Mouse (Mus musculus) liver, embryonic 15.5 days (tissue): Measurements from ENCODE around the gene 4930404H24Rik. TPM values are rescaled to one million over a fixed set of nuclear protein-coding genes. Genes with fewer than 3 reads are reported as not detected.
A peak's percentile ranks its signal among the peaks of the same experiment; 100 is the strongest.

ENCODE experiments used
- ATAC-seq: fragments of 200-750 bp; cut with Nextera tagmentation; 2 replicates; pipeline ENCODE4 v1.8.0; 2017; ENCODE audit warnings: moderate number of reproducible peaks, mild to moderate bottlenecking, moderate library complexity; ENCODE audit not compliant: insufficient read depth
- H3K27ac ChIP-seq: fragments of 300-500 bp; sonication (generic); replicated peaks from 2 replicates; pipeline ENCODE4 v1.5.1; 2015; ENCODE audit warnings: mild to moderate bottlenecking, inconsistent platforms
- H3K27me3 ChIP-seq: fragments of 300-500 bp; sonication (generic); 2 replicates; pipeline ENCODE4 v1.6.1; 2015; ENCODE audit warnings: mild to moderate bottlenecking, inconsistent platforms
- H3K36me3 ChIP-seq: fragments of 300-500 bp; sonication (generic); replicated peaks from 2 replicates; pipeline ENCODE4 v1.6.1; 2015; ENCODE audit warnings: moderate library complexity, mild to moderate bottlenecking, inconsistent platforms
- H3K4me1 ChIP-seq: fragments of 300-500 bp; sonication (generic); replicated peaks from 2 replicates; pipeline ENCODE4 v1.6.1; 2015; ENCODE audit warnings: inconsistent platforms
- H3K4me2 ChIP-seq: fragments of 300-500 bp; sonication (generic); 2 replicates; pipeline ENCODE4 v1.6.1; 2015; ENCODE audit warnings: moderate library complexity, mild to moderate bottlenecking, inconsistent platforms
- H3K4me3 ChIP-seq: fragments of 300-500 bp; sonication (generic); replicated peaks from 2 replicates; pipeline ENCODE4 v1.5.1; 2015; ENCODE audit warnings: mild to moderate bottlenecking, inconsistent platforms
- H3K9ac ChIP-seq: fragments of 300-500 bp; sonication (generic); 2 replicates; pipeline ENCODE4 v1.6.1; 2015; ENCODE audit warnings: moderate library complexity, mild to moderate bottlenecking, inconsistent platforms
- H3K9me3 ChIP-seq: fragments of 300-500 bp; sonication (generic); replicated peaks from 2 replicates; pipeline ENCODE4 v1.6.1; 2016; ENCODE audit warnings: inconsistent platforms
- WGBS: fragments of 180-500 bp; shearing (Covaris S2); methylation state at CpG from one replicate; pipeline ENCODE4 v1.1.7; 2015; ENCODE audit warnings: mixed read lengths; ENCODE audit not compliant: insufficient replicate concordance; 5-methylcytosine and 5-hydroxymethylcytosine counted together
- polyA plus RNA-seq: library from polyadenylated mRNA; unstranded; fragments of >200 nt; fragmentation: Nextera tagmentation; extraction: Ambion mirVana; gene quantifications from 2 replicates; pipeline ENCODE4 v1.2.1, GENCODE M21; 2015

The 4930404H24Rik gene
- polyA plus RNA-seq, 1 experiment from 2014 or later: not detected

DNA sequence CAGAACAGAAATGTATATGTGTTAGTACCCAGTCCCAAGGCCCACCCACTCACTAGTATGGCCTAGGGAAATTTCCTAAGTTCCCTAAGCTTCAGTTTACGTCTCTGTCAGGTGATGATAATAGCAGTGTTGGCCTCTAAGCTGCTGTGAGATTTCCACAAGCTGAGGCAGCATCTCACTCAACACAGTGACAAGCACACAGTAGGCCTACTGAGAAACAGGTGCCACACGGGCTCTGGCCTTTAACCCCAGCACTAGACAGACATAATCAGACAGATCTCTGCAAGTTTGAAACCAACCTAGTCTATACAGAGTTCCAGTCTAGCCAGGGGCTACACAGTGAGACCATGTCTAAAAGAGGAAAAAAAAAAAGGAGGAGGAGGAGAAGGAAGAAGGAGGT is 32.1 kb downstream of the 4930404H24Rik start:
- WGBS: 34% methylated on average over 2 of the region's 2 CpGs
- H3K4me2 ChIP-seq: peak overlapping the region; percentile 98; the same call in 1 of the 2 replicates
- H3K4me3 ChIP-seq: no peak overlapping the region
- H3K27me3 ChIP-seq: peaks cover 14% of the 10 kb centered on the region; the same call in 1 of the 2 replicates
- H3K4me1 ChIP-seq: peaks cover 99% of the 10 kb centered on the region
- peak overlapping the region; percentile 90 for H3K27ac ChIP-seq
- peak overlapping the region; percentile 18; the same call in 1 of the 2 replicates for H3K9ac ChIP-seq
- ATAC-seq: no peak
- H3K9me3 ChIP-seq: no peaks in the 10 kb centered on the region
- no peaks in the 10 kb centered on the region for H3K36me3 ChIP-seq

DNA sequence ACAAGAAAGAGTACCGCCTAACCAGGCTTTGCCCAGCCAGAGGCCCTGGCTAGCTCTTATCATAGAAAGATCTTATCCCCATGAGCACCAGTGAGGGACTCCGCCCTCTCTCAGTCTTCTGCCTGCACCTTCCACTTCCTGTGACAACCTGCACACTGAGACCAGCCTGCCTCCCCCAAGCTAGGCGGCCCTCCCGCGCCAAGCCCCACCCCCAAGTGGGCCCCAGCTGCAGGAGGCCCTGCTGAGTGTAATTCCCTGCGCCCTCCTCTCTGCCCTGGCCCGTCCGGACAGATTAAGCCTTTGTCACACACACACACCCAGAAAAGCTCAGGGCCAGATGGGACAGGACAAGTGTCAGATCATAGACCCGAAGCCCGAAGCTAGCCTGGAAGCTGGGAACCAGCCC is 33.3 kb downstream of the 4930404H24Rik start:
- peak overlapping the region; percentile 85 for H3K9ac ChIP-seq
- 2% methylated on average over 10 of the region's 10 CpGs for WGBS
- peak overlapping the region; percentile 98 for H3K4me2 ChIP-seq
- no peaks in the 10 kb centered on the region for H3K36me3 ChIP-seq
- H3K4me1 ChIP-seq: peaks cover 99% of the 10 kb centered on the region
- H3K27me3 ChIP-seq: peaks cover 25% of the 10 kb centered on the region
- H3K4me3 ChIP-seq: peak overlapping the region; percentile 81
- ATAC-seq: peak; percentile 78
- peak overlapping the region; percentile 90 for H3K27ac ChIP-seq
- no peaks in the 10 kb centered on the region for H3K9me3 ChIP-seq

DNA sequence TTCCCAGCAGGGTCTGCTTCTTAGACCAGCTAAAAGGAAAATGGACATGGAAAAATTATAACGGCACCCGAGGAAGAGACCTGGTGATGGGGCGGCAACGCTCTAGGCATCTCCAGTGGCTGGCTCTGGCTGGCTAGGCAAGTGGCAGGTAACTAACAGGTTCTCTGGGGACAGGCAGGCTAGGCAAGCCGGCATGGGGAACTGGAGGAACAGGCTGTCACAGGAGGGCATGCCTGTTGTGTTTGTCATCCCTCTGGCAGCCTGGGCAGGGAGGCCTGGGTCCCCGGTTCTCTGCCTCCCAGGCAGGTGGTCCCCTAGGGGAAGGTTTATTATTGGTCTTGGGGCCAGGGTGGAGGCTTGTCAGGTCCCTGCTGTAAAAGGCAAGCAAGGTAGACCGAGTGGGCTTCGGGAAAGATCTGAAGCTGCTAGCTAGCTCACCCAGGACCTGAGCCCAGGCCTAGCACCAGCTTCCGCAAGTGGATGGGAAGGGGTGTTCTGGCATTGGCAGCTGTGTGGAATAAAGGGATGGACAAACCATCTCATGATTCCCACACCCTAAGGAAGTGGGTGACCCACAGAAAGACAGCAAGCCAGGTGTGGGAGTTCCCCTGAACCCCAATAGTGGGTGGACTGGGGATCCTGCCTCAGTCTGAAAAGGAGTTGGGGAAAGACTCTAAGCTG is 34.4 kb downstream of the 4930404H24Rik start:
- peak overlapping the region; percentile 81 for H3K4me3 ChIP-seq
- WGBS: 62% methylated on average over 9 of the region's 9 CpGs
- H3K4me1 ChIP-seq: peaks cover 94% of the 10 kb centered on the region
- H3K36me3 ChIP-seq: no peaks in the 10 kb centered on the region
- ATAC-seq: no peak
- peak overlapping the region; percentile 85 for H3K9ac ChIP-seq
- H3K27ac ChIP-seq: peak overlapping the region; percentile 90
- H3K9me3 ChIP-seq: no peaks in the 10 kb centered on the region
- peak overlapping the region; percentile 98 for H3K4me2 ChIP-seq
- peaks cover 34% of the 10 kb centered on the region for H3K27me3 ChIP-seq

DNA sequence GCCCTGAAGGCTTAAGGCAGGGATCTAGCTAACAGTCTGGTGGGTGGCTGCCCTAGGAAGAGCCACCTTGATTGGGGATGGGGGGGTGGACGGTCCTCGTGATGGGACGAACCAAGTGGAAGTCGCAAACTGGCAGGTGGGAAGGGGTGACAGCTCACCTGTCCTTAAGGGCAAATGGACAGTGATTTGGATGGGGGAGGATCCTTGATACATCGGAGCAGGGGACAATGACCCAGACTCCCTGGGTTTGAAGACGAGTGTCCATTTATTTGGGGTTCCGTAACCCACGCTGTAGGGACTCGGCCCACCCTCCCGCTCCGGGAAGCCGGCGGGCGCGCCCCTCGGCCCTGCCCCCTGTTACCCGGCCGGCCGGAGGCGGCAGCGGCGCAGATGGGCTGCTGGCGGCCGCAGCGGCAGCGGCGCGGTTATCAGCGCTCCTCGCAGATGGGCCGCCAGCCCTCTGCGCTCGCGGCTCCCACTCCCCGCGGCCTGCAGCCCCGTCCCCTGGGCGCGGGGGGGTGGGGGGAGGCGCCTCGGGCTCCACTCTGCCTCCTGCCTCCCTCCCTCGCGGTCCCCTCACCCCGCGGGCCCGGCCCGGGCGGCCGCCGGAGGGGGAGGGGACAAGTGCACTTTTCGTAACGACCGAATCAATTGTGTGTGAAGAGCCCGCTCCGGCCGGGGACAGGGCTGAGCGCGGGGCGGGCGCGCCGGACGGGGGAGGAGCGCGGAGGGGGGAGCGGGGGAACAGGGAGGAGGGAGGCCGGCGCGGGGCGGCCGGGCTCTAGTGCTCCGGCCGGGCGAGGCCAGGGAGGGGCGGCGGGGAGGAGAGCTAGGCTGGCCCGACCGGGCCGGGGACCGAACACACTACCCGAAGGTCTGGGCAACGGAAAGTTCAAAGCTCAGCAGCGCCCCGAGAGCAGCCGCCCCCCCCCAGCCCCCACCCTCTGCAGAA is 35.3 kb downstream of the 4930404H24Rik start:
- ATAC-seq: peak; percentile 45
- H3K9me3 ChIP-seq: no peaks in the 10 kb centered on the region
- peak overlapping the region; percentile 98 for H3K4me2 ChIP-seq
- peak overlapping the region; percentile 85 for H3K9ac ChIP-seq
- WGBS: 3% methylated on average over 81 of the region's 85 CpGs
- no peaks in the 10 kb centered on the region for H3K36me3 ChIP-seq
- H3K27ac ChIP-seq: peak overlapping the region; percentile 90
- peaks cover 37% of the 10 kb centered on the region for H3K27me3 ChIP-seq
- peaks cover 85% of the 10 kb centered on the region for H3K4me1 ChIP-seq
- H3K4me3 ChIP-seq: peak overlapping the region; percentile 81

DNA sequence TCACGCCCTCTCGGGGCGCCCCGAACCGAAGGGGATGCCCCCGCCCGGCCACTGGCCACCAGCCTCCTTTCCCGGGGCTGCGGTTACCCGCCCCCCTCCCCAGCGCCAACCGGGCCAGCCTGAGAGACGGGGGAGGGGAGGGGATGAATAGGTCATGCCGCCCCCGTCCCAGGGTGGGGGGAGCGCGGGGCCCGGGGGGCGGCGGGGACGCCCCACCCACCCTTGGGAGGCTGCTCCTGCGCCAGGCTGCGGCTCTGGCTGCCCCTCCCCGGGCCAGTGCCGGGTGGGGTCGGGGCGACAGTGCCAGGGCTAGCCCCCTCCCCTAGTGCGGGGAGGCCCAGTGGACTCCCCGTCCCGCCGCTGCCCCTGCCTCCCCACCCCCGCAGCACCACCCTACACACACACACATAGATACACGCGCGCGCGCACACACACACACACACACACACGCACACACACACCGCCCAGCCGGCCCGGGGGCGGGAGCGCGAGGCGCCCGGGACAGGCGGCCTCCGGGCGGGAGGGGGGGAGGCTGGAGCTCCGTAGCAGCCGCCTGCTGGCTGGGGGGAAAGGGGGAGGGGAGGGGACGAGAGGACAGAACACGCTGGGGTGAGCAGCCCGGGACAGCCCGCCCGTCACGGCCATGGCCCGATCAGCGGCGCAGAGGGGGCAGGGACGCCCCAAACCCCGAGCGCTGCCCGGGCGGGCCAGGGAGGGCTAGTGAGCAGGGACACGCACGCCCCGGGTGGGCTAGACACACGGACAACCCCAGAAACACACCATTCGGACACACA is 36.2 kb downstream of the 4930404H24Rik start:
- peak; percentile 19 for ATAC-seq
- Histone ChIP-seq H3K9me3 (no peaks in the 10 kb centered on the region), H3K4me3 (peak overlapping the region; percentile 81), H3K4me2 (peak overlapping the region; percentile 98), H3K36me3 (no peaks in the 10 kb centered on the region), H3K9ac (peak overlapping the region; percentile 85), H3K4me1 (peaks cover 76% of the 10 kb centered on the region), H3K27me3 (peaks cover 37% of the 10 kb centered on the region), H3K27ac (peak overlapping the region; percentile 90)
- WGBS: 0% methylated on average over 44 of the region's 70 CpGs

DNA sequence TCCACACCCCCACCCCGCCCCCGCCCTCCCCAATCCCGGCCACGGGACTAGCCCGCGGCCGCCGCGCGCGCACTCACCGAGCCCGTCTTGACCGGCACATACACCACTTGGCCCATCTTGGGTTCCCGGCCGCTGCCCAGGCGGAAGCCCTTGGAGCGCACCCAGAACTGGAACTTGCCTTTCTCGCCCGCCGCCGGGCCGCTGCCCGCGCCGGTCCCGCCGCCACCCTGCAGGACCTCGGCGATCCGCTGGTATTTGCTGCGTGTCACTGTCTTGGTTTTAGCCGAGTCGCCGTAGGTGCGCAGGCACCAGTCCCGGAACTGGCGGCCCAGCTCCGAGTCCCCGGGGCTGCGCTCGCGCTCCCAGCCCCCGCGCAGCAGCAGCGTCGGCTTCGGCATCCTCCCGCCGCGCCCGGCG is 36.8 kb downstream of the 4930404H24Rik start:
- Histone ChIP-seq H3K4me3 (peak overlapping the region; percentile 81), H3K9me3 (no peaks in the 10 kb centered on the region), H3K27ac (peak overlapping the region; percentile 90), H3K9ac (peak overlapping the region; percentile 85), H3K4me2 (peak overlapping the region; percentile 98), H3K36me3 (no peaks in the 10 kb centered on the region), H3K27me3 (peaks cover 37% of the 10 kb centered on the region), H3K4me1 (peaks cover 71% of the 10 kb centered on the region)
- ATAC-seq: peak; percentile 4; the same call in 1 of the 2 replicates
- under 1% methylated on average over 53 of the region's 53 CpGs for WGBS

DNA sequence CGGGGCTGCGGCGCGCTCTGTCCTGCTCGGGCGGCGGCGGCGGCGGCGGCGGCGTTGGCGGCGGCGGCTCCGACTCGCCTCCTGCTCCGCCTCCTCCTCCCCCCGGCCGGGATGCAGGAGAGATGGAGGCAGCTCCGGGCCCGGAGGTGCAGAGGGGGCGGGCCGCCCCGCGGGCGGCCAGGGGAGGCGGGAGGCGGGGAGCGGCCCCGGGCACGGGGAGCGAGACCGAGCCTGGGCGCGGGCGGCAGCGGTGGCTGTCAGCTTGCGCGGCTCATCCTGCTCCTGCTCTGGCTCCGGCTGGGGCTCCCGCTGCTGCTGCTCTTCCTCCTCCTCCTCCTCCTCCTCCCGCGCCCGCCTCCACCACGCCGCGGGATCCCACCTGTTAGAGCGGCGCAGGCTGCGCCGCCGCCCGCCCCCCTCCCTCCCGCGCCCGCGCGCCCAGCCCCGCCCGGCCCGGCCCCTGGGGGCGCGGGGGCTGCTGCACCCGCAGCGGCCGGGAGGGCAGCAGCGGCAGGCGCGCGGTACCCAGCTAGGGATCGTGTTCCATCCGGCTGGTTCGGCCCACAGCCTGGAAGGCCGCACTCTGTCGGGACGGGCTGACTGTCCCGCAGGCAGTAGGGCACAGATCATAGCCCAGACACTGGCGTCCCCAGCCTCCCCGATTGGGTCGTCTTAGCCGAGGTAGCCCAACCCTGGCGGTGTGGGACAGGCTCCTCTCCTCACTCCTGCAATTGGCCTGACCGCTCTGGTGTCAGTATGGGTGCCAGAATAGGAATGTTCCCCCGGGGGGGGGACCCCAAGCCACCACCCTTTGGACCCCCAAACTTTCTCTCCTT is 37.6 kb downstream of the 4930404H24Rik start, which contains the start of gene Nol4l:
TSS of gene Nol4l (minus strand) at position 41 of the 836 bp plus-strand sequence.
- peak; percentile 2; the same call in 1 of the 2 replicates for ATAC-seq
- Histone ChIP-seq H3K4me2 (peak within 1 kb of the TSS; percentile 98), H3K27me3 (peaks cover 37% of the 10 kb centered on the region), H3K27ac (peak within 1 kb of the TSS; percentile 90), H3K4me1 (peaks cover 71% of the 10 kb centered on the region), H3K4me3 (peak within 1 kb of the TSS; percentile 81), H3K36me3 (no peaks in the 10 kb centered on the region), H3K9ac (peak within 1 kb of the TSS; percentile 85), H3K9me3 (no peaks in the 10 kb centered on the region)
- 1% methylated on average over 54 of the region's 86 CpGs for WGBS

DNA sequence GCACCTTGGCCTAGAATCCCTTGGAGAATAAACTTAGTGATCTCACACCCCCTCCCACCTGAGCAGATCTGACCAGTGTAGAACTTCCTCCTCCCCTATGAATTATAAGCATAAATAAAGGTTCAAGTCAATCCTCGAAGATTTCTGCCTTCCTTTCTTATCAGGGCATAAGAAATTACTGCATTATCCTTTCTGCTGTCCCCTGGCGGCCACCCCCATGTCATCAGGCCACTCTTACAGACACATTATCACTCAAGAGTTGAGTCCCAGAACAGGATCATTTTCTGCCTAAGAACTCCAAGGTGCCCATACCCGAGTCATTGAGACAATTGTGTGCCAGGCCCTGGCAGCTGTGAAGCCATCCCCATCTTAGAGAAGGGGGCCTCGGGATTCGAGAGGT is 38.4 kb downstream of the 4930404H24Rik start:
- peaks cover 63% of the 10 kb centered on the region for H3K4me1 ChIP-seq
- H3K9ac ChIP-seq: no peak overlapping the region
- peak overlapping the region; percentile 98 for H3K4me2 ChIP-seq

DNA sequence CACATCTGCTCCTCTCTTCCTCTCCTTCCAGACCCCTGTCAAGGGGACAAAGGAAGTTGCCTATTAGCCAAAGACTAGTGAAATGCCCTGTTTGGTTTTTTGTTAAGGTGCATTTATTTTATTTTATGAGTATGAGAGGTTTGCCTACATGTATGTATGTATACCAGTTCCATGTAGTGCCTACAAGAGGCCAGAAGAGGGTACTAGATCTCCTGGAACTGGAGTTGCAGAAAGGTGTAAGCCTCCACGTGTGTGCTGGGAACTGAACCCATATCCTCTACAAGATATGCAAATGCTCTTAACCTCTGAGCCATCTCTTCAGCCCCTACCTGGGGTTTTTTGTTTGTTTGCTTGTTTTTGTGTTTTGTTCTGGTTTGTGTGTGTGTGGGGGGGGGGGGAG is 41.4 kb downstream of the 4930404H24Rik start:
- H3K4me1 ChIP-seq: peaks cover 33% of the 10 kb centered on the region
- H3K9ac ChIP-seq: no peak overlapping the region
- H3K27ac ChIP-seq: no peak overlapping the region
- H3K36me3 ChIP-seq: no peaks in the 10 kb centered on the region
- WGBS: 47% methylated on average over 1 of the region's 1 CpGs
- ATAC-seq: no peak
- no peaks in the 10 kb centered on the region for H3K9me3 ChIP-seq
- no peak overlapping the region for H3K4me2 ChIP-seq
- no peak overlapping the region for H3K4me3 ChIP-seq
- H3K27me3 ChIP-seq: peaks cover 32% of the 10 kb centered on the region

More for the DNA sequence above, 38.4 kb downstream of the 4930404H24Rik start:
- H3K27ac ChIP-seq: no peak overlapping the region
- peaks cover 37% of the 10 kb centered on the region for H3K27me3 ChIP-seq
- 37% methylated on average over 5 of the region's 5 CpGs for WGBS
- no peaks in the 10 kb centered on the region for H3K9me3 ChIP-seq
- no peak for ATAC-seq
- peak overlapping the region; percentile 81; the same call in 1 of the 2 replicates for H3K4me3 ChIP-seq
- no peaks in the 10 kb centered on the region for H3K36me3 ChIP-seq

DNA sequence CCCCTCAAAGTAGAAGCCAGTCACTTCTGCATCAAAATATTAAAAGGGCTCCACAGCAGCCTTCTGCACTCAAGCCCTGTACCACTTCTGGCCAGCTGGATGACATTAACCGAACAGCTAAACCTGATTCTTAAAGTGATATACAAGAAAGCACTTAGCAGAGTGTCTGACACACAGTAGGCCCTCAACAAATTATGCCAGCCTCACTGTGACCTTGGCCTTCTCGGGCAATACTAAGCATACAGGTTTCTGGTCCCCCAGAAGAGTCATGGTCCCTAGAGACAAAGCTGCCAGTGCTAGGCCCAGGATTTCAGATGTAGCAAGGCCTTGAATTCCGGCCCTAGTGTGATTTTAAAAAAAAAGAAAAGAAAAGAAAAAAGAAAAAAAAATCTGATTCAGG is 46.3 kb downstream of the 4930404H24Rik start:
- H3K4me3 ChIP-seq: no peak overlapping the region
- H3K4me1 ChIP-seq: peaks cover 29% of the 10 kb centered on the region
- no peaks in the 10 kb centered on the region for H3K9me3 ChIP-seq
- no peak overlapping the region for H3K9ac ChIP-seq
- no peaks in the 10 kb centered on the region for H3K36me3 ChIP-seq
- H3K27me3 ChIP-seq: 0 out of 2 replicates have a peak, but pooled peaks cover 7% of the 10 kb centered on the region
- ATAC-seq: no peak
- H3K4me2 ChIP-seq: no peak overlapping the region
- WGBS: 72% methylated on average over 3 of the region's 3 CpGs
- H3K27ac ChIP-seq: no peak overlapping the region
